Comparison of ENCODE assay signal across 32 mouse cellular contexts in genomic region chr2:179293114-179293513, GRCm38 (mm10).
DNase-seq lines count a peak whose midpoint lies in the region; ATAC-seq and TF ChIP-seq lines count a peak whose summit lies in the region.
"Had no signal": no experiment of that assay in that cellular context is flagged by ENCODE, and none has a peak within 500 bp of the region (broad histone marks: within the 10 kb centered on the region; RNA-seq: fewer than 3 reads in every experiment).

No protein-coding gene starts in this region.

- peak overlapping the region; percentile 58; the same call in 1 of the 2 replicates for H3K27ac ChIP-seq in forebrain, embryonic 10.5 days
- no peak overlapping the region for H3K27ac ChIP-seq in forebrain, embryonic 13.5 days
- H3K27ac ChIP-seq in neural tube, embryonic 11.5 days (ENCODE audit: low read depth, low read length) = peak overlapping the region; percentile 53; the same call in 1 of the 2 replicates
- H3K27ac ChIP-seq in neural tube, embryonic 15.5 days (replicated peaks) = no peak overlapping the region
- no peak overlapping the region for H3K27ac ChIP-seq in hindbrain, postnatal 0 days
- peak overlapping the region; percentile 57; the same call in 1 of the 2 replicates for H3K27ac ChIP-seq in neural tube, embryonic 13.5 days (replicated peaks)
- no peak overlapping the region for H3K27ac ChIP-seq in intestine, postnatal 0 days (ENCODE audit: low read depth, low read length)
- H3K27ac ChIP-seq: embryonic facial prominence, embryonic 12.5 days; heart, adult 2 months; heart, embryonic 13.5 days; intestine, embryonic 15.5 days; kidney, postnatal 0 days; liver, embryonic 12.5 days; stomach, postnatal 0 days had no signal

- H3K9ac ChIP-seq in forebrain, embryonic 13.5 days = no peak overlapping the region
- H3K9ac ChIP-seq in neural tube, embryonic 11.5 days (ENCODE audit: low read length) = no peak overlapping the region
- no peak overlapping the region for H3K9ac ChIP-seq in neural tube, embryonic 15.5 days (replicated peaks)
- no peak overlapping the region for H3K9ac ChIP-seq in hindbrain, postnatal 0 days (replicated peaks; ENCODE audit: low read length)
- no peak overlapping the region for H3K9ac ChIP-seq in neural tube, embryonic 13.5 days
- no peak overlapping the region for H3K9ac ChIP-seq in intestine, postnatal 0 days (ENCODE audit: low read depth, low read length)
- H3K9ac ChIP-seq: embryonic facial prominence, embryonic 12.5 days; heart, embryonic 13.5 days; hindbrain, embryonic 15.5 days; intestine, embryonic 15.5 days; liver, embryonic 12.5 days; liver, postnatal 0 days had no signal

- H3K4me2 ChIP-seq in forebrain, embryonic 13.5 days = no peak overlapping the region
- no peak overlapping the region for H3K4me2 ChIP-seq in neural tube, embryonic 11.5 days (ENCODE audit: low read depth)
- H3K4me2 ChIP-seq in neural tube, embryonic 15.5 days = no peak overlapping the region
- H3K4me2 ChIP-seq in hindbrain, postnatal 0 days (ENCODE audit: low read depth, low read length) = no peak overlapping the region
- H3K4me2 ChIP-seq in neural tube, embryonic 13.5 days = no peak overlapping the region
- H3K4me2 ChIP-seq in intestine, postnatal 0 days (replicated peaks; ENCODE audit: low read depth) = no peak overlapping the region
- H3K4me2 ChIP-seq: embryonic facial prominence, embryonic 12.5 days; heart, embryonic 13.5 days; hindbrain, embryonic 15.5 days; intestine, embryonic 15.5 days; liver, embryonic 12.5 days had no signal

- no peak for ATAC-seq in forebrain, embryonic 13.5 days
- ATAC-seq in neural tube, embryonic 11.5 days (ENCODE audit: insufficient read depth, low FRiP score, low TSS enrichment) = peak; percentile 42; the same call in 1 of the 2 replicates
- no peak for ATAC-seq in neural tube, embryonic 15.5 days (ENCODE audit: low FRiP score)
- ATAC-seq in hindbrain, postnatal 0 days = peak; percentile 33; the same call in 1 of the 2 replicates
- peak; percentile 44; the same call in 1 of the 2 replicates for ATAC-seq in neural tube, embryonic 13.5 days (ENCODE audit: low read depth)
- ATAC-seq in intestine, postnatal 0 days = no peak
- ATAC-seq: activated CD4-positive, CD25-positive, alpha-beta regulatory T cell, adult 4 months; intestine, embryonic 15.5 days had no signal

- peaks cover 57% of the 10 kb centered on the region for H3K4me1 ChIP-seq in forebrain, embryonic 10.5 days
- peaks cover 52% of the 10 kb centered on the region for H3K4me1 ChIP-seq in forebrain, embryonic 13.5 days
- peaks cover 11% of the 10 kb centered on the region for H3K4me1 ChIP-seq in neural tube, embryonic 11.5 days (ENCODE audit: control insufficient read depth, insufficient read depth, low read length)
- peaks cover 30% of the 10 kb centered on the region for H3K4me1 ChIP-seq in neural tube, embryonic 15.5 days
- peaks cover 33% of the 10 kb centered on the region for H3K4me1 ChIP-seq in hindbrain, postnatal 0 days (ENCODE audit: insufficient read depth, low read length)
- peaks cover 40% of the 10 kb centered on the region for H3K4me1 ChIP-seq in neural tube, embryonic 13.5 days (replicated peaks)
- no peaks in the 10 kb centered on the region for H3K4me1 ChIP-seq in intestine, postnatal 0 days (replicated peaks; ENCODE audit: control insufficient read depth, insufficient read depth, low read length)
- H3K4me1 ChIP-seq: heart, embryonic 13.5 days; intestine, embryonic 15.5 days; liver, embryonic 12.5 days; megakaryocyte, embryonic 14.5 days had no signal

- no peak for TF ChIP-seq CTCF in hindbrain, postnatal 0 days (IDR thresholded peaks at IDR 0.05; ENCODE audit: low read depth)
- TF ChIP-seq CTCF in intestine, postnatal 0 days (IDR thresholded peaks at IDR 0.05; ENCODE audit: low read depth) = no peak

- 79% methylated on average over 8 of the region's 8 CpGs for WGBS in forebrain, embryonic 10.5 days
- whole genome bisulfite sequencing in forebrain, embryonic 13.5 days = 55% methylated on average over 8 of the region's 8 CpGs
- 52% methylated on average over 8 of the region's 8 CpGs for whole genome bisulfite sequencing in neural tube, embryonic 11.5 days
- 47% methylated on average over 8 of the region's 8 CpGs for WGBS in neural tube, embryonic 15.5 days
- WGBS in hindbrain, postnatal 0 days = 37% methylated on average over 8 of the region's 8 CpGs
- 43% methylated on average over 8 of the region's 8 CpGs for WGBS in neural tube, embryonic 13.5 days
- 73% methylated on average over 8 of the region's 8 CpGs for WGBS in intestine, postnatal 0 days

- no peak overlapping the region for H3K4me3 ChIP-seq in forebrain, embryonic 10.5 days
- no peak overlapping the region for H3K4me3 ChIP-seq in forebrain, embryonic 13.5 days
- H3K4me3 ChIP-seq in neural tube, embryonic 11.5 days (ENCODE audit: low read depth, low read length) = no peak overlapping the region
- no peak overlapping the region for H3K4me3 ChIP-seq in neural tube, embryonic 15.5 days (replicated peaks)
- H3K4me3 ChIP-seq in hindbrain, postnatal 0 days (ENCODE audit: low read length) = no peak overlapping the region
- H3K4me3 ChIP-seq in neural tube, embryonic 13.5 days = no peak overlapping the region
- H3K4me3 ChIP-seq in intestine, postnatal 0 days (ENCODE audit: low read depth, low read length) = no peak overlapping the region
- H3K4me3 ChIP-seq: embryonic facial prominence, embryonic 12.5 days; heart, adult 2 months; heart, embryonic 13.5 days; hindbrain, embryonic 15.5 days; intestine, embryonic 15.5 days; liver, embryonic 12.5 days; megakaryocyte, embryonic 14.5 days had no signal

- peaks cover 5% of the 10 kb centered on the region for H3K27me3 ChIP-seq in forebrain, embryonic 10.5 days (ENCODE audit: poor library complexity, severe bottlenecking)
- no peaks in the 10 kb centered on the region for H3K27me3 ChIP-seq in forebrain, embryonic 13.5 days
- no peaks in the 10 kb centered on the region for H3K27me3 ChIP-seq in neural tube, embryonic 11.5 days (ENCODE audit: control insufficient read depth, insufficient read depth, low read length)
- H3K27me3 ChIP-seq in neural tube, embryonic 15.5 days (replicated peaks) = no peaks in the 10 kb centered on the region
- no peaks in the 10 kb centered on the region for H3K27me3 ChIP-seq in hindbrain, postnatal 0 days (ENCODE audit: insufficient read depth, low read length)
- no peaks in the 10 kb centered on the region for H3K27me3 ChIP-seq in neural tube, embryonic 13.5 days
- no peaks in the 10 kb centered on the region for H3K27me3 ChIP-seq in intestine, postnatal 0 days (replicated peaks; ENCODE audit: control insufficient read depth, insufficient read depth, low read length)
- H3K27me3 ChIP-seq: CH12.LX; embryonic facial prominence, embryonic 12.5 days; heart, embryonic 13.5 days; hindbrain, embryonic 15.5 days; intestine, embryonic 15.5 days; liver, embryonic 12.5 days; megakaryocyte, embryonic 14.5 days had no signal

- H3K9me3 ChIP-seq in forebrain, embryonic 10.5 days = no peaks in the 10 kb centered on the region
- no peaks in the 10 kb centered on the region for H3K9me3 ChIP-seq in forebrain, embryonic 13.5 days (replicated peaks)
- H3K9me3 ChIP-seq in neural tube, embryonic 11.5 days (ENCODE audit: control insufficient read depth, low read length) = no peaks in the 10 kb centered on the region
- H3K9me3 ChIP-seq in neural tube, embryonic 15.5 days (replicated peaks) = no peaks in the 10 kb centered on the region
- H3K9me3 ChIP-seq in hindbrain, postnatal 0 days (ENCODE audit: low read length) = no peaks in the 10 kb centered on the region
- H3K9me3 ChIP-seq in neural tube, embryonic 13.5 days = no peaks in the 10 kb centered on the region
- H3K9me3 ChIP-seq in intestine, postnatal 0 days (ENCODE audit: control insufficient read depth) = no peaks in the 10 kb centered on the region
- H3K9me3 ChIP-seq: embryonic facial prominence, embryonic 12.5 days; heart, embryonic 13.5 days; hindbrain, embryonic 15.5 days; intestine, embryonic 15.5 days; liver, embryonic 12.5 days had no signal

- no peaks in the 10 kb centered on the region for H3K36me3 ChIP-seq in forebrain, embryonic 10.5 days (replicated peaks)
- no peaks in the 10 kb centered on the region for H3K36me3 ChIP-seq in forebrain, embryonic 13.5 days (ENCODE audit: poor library complexity, severe bottlenecking)
- no peaks in the 10 kb centered on the region for H3K36me3 ChIP-seq in neural tube, embryonic 11.5 days (ENCODE audit: control insufficient read depth, insufficient read depth, low read length)
- no peaks in the 10 kb centered on the region for H3K36me3 ChIP-seq in neural tube, embryonic 15.5 days
- no peaks in the 10 kb centered on the region for H3K36me3 ChIP-seq in hindbrain, postnatal 0 days (ENCODE audit: insufficient read depth, low read length)
- H3K36me3 ChIP-seq in neural tube, embryonic 13.5 days = no peaks in the 10 kb centered on the region
- no peaks in the 10 kb centered on the region for H3K36me3 ChIP-seq in intestine, postnatal 0 days (ENCODE audit: control insufficient read depth, insufficient read depth)
- H3K36me3 ChIP-seq: embryonic facial prominence, embryonic 12.5 days; heart, embryonic 13.5 days; hindbrain, embryonic 15.5 days; intestine, embryonic 15.5 days; liver, embryonic 12.5 days had no signal

- no peak for DNase-seq in forebrain, embryonic 10.5 days (ENCODE audit: extremely low spot score, low spot score)
- DNase-seq in neural tube, embryonic 11.5 days (ENCODE audit: low spot score) = no peak
- DNase-seq in hindbrain, postnatal 0 days (ENCODE audit: low spot score) = no peak
- no peak for DNase-seq in layer of hippocampus, adult 18-20 months (ENCODE audit: low spot score in 2 of 2)
- DNase-seq: cerebellum, adult 11 months; cerebellum, adult 9-10 months; gastrocnemius, postnatal 36 days; heart, adult 2 months; heart, postnatal 10 days; kidney, adult 8-10 months; kidney, postnatal 4 days; layer of hippocampus, postnatal 36 days; left cerebral cortex, postnatal 4 days; lung, postnatal 4 days; right cerebral cortex, adult 18-20 months; thymus, adult 18-20 months; thymus, postnatal 25 days had no signal

Comparison
In these comparisons a context has a peak if more than half of its experiments do, and no peak if none do; other contexts are left out.
1. H3K27ac ChIP-seq: peak in forebrain, embryonic 10.5 days (single experiment), neural tube, embryonic 11.5 days (single experiment) and neural tube, embryonic 13.5 days (single experiment); none in forebrain, embryonic 13.5 days (single experiment), neural tube, embryonic 15.5 days (single experiment), hindbrain, postnatal 0 days (single experiment) and intestine, postnatal 0 days (single experiment).
2. ATAC-seq: peak in neural tube, embryonic 11.5 days (single experiment), hindbrain, postnatal 0 days (single experiment) and neural tube, embryonic 13.5 days (single experiment); none in forebrain, embryonic 13.5 days (single experiment), neural tube, embryonic 15.5 days (single experiment) and intestine, postnatal 0 days (single experiment).